Mouse (Mus musculus) intestine, embryonic 16.5 days (tissue): ENCODE results near the gene Zdhhc17. TPM values are rescaled to one million over a fixed set of nuclear protein-coding genes. Genes with fewer than 3 reads are reported as not detected.
A peak's percentile ranks its signal among the peaks of the same experiment; 100 is the strongest.

ENCODE experiments used
- ATAC-seq: fragments of 200-750 bp; cut with Nextera tagmentation; 2 replicates; pipeline ENCODE4 v1.8.0; 2017; ENCODE audit warnings: moderate TSS enrichment, moderate library complexity
- H3K27ac ChIP-seq: fragments of 300-500 bp; sonication (generic); 2 replicates; pipeline ENCODE4 v1.5.1; 2014; ENCODE audit warnings: mild to moderate bottlenecking, low read length
- H3K27me3 ChIP-seq: fragments of 300-500 bp; sonication (generic); replicated peaks from 2 replicates; pipeline ENCODE4 v1.6.1; 2014; ENCODE audit warnings: low read length, control low read depth, mixed read lengths; ENCODE audit not compliant: control insufficient read depth, insufficient read depth
- H3K36me3 ChIP-seq: fragments of 300-500 bp; sonication (generic); 2 replicates; pipeline ENCODE4 v1.6.1; 2014; ENCODE audit warnings: low read length, control low read depth; ENCODE audit not compliant: control insufficient read depth, insufficient read depth
- H3K4me1 ChIP-seq: fragments of 300-500 bp; sonication (generic); 2 replicates; pipeline ENCODE4 v1.6.1; 2014; ENCODE audit warnings: low read length, control low read depth, mixed read lengths; ENCODE audit not compliant: control insufficient read depth, insufficient read depth
- H3K4me2 ChIP-seq: fragments of 300-500 bp; sonication (generic); 2 replicates; pipeline ENCODE4 v1.6.1; 2014; ENCODE audit warnings: low read depth, low read length, control low read depth
- H3K4me3 ChIP-seq: fragments of 300-500 bp; sonication (generic); 2 replicates; pipeline ENCODE4 v1.5.1; 2014; ENCODE audit warnings: mild to moderate bottlenecking, low read length
- H3K9ac ChIP-seq: fragments of 300-500 bp; sonication (generic); 2 replicates; pipeline ENCODE4 v1.6.1; 2014; ENCODE audit warnings: low read depth, low read length
- H3K9me3 ChIP-seq: fragments of 300-500 bp; sonication (generic); 2 replicates; pipeline ENCODE4 v1.6.1; 2016; ENCODE audit warnings: low read length, control low read depth; ENCODE audit not compliant: control insufficient read depth
- WGBS: fragments of 180-500 bp; shearing (Covaris S2); extraction: QIAGEN DNeasy Blood & Tissue Kit; methylation state at CpG from one replicate; pipeline ENCODE4 v1.1.7; 2014; 5-methylcytosine and 5-hydroxymethylcytosine counted together
- polyA plus RNA-seq: library from polyadenylated mRNA; unstranded; fragments of >200 nt; fragmentation: Nextera tagmentation; extraction: Ambion mirVana; gene quantifications from 2 replicates; pipeline ENCODE4 v1.2.1, GENCODE M21; 2015

Gene Zdhhc17
- polyA plus RNA-seq, 1 experiment from 2014 or later: 14.8 TPM

GRCm38 (mm10) chr10:110938841-110939549 lies 70.9 kb downstream of the Zdhhc17 start:
- Histone ChIP-seq H3K9me3 (no peaks in the 10 kb centered on the region), H3K36me3 (peaks cover 9% of the 10 kb centered on the region), H3K4me3 (no peak overlapping the region), H3K27me3 (no peaks in the 10 kb centered on the region), H3K4me1 (no peaks in the 10 kb centered on the region), H3K27ac (no peak overlapping the region), H3K9ac (no peak overlapping the region), H3K4me2 (no peak overlapping the region)
- WGBS: 83% methylated on average over 19 of the region's 19 CpGs
- ATAC-seq: no peak

DNA sequence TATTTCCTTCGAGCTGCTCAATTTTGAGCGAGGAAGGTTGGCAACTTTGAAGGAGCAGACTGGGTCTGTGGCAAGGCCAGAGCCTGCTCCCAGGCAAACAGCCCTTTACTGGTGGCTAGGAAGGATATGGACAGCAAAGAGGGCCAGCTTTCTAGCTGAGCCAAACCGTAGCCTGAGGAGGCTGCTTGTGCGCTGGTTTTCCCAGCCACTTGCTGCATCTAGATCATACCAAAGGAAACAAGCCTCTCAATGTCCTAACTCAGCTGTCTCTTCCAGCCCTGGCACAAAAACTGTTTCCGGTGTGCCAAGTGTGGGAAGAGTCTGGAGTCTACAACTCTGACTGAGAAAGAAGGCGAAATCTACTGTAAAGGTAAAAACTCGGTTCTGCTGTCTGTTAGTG lies 71.6 kb downstream of the Zdhhc17 start:
- no peak overlapping the region for H3K9ac ChIP-seq
- H3K4me2 ChIP-seq: no peak overlapping the region
- ATAC-seq: no peak
- peaks cover 11% of the 10 kb centered on the region for H3K36me3 ChIP-seq
- H3K9me3 ChIP-seq: no peaks in the 10 kb centered on the region
- 91% methylated on average over 7 of the region's 7 CpGs for WGBS
- H3K4me3 ChIP-seq: no peak overlapping the region
- H3K27me3 ChIP-seq: no peaks in the 10 kb centered on the region
- H3K27ac ChIP-seq: no peak overlapping the region
- no peaks in the 10 kb centered on the region for H3K4me1 ChIP-seq

- Histone ChIP-seq H3K4me1 (no peaks in the 10 kb centered on the region), H3K27ac (no peak overlapping the region), H3K4me2 (no peak overlapping the region), H3K36me3 (peaks cover 8% of the 10 kb centered on the region), H3K9me3 (no peaks in the 10 kb centered on the region), H3K27me3 (no peaks in the 10 kb centered on the region), H3K4me3 (no peak overlapping the region), H3K9ac (no peak overlapping the region)
- ATAC-seq: no peak
- WGBS: 68% methylated on average over 7 of the region's 7 CpGs
Measured at GRCm38 (mm10) chr10:110935669-110936068, 74.3 kb downstream of the Zdhhc17 start.

DNA sequence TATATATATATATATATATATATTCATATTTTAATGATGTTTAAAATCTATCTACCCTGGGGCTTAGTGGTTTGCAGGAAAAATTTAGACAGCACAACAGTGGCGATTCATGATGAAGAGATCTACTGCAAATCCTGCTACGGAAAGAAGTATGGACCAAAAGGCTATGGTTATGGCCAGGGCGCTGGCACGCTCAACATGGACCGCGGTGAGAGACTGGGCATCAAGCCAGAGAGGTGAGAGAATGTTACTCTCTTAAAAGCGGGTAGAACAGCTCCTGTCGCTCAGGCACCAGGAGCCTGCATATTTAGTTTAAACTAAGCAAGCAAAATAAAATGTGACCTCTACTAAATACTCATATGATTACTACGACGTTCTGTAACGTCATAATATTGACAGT lies 74.9 kb downstream of the Zdhhc17 start:
- 83% methylated on average over 11 of the region's 11 CpGs for WGBS
- Histone ChIP-seq H3K27ac (no peak overlapping the region), H3K4me2 (no peak overlapping the region), H3K9me3 (no peaks in the 10 kb centered on the region), H3K27me3 (no peaks in the 10 kb centered on the region), H3K4me3 (no peak overlapping the region), H3K4me1 (peaks cover 3% of the 10 kb centered on the region), H3K9ac (no peak overlapping the region), H3K36me3 (peaks cover 8% of the 10 kb centered on the region)
- ATAC-seq: no peak

DNA sequence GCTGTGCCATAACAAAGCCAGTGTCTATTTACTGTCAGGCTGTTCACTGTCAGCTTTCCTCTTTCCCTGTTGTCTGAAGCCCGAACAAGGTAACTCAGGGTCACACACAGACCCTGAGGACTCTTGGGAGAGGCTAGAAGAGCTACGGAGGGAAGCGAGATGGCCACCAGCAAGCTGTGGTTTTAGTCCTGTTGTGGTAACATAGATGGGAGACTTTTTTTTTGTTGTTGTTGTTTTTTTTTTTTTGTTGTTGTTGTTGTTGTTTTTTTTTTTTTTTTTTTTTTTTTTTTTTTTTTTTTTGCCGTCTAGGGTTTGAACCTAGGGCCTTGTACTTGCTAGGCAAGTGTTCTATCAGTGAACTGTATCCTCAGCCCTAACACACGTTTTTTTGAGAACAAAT lies 76.4 kb downstream of the Zdhhc17 start:
- 75% methylated on average over 5 of the region's 5 CpGs for WGBS
- Histone ChIP-seq H3K4me2 (no peak overlapping the region), H3K9me3 (no peaks in the 10 kb centered on the region), H3K4me1 (peaks cover 8% of the 10 kb centered on the region), H3K9ac (no peak overlapping the region), H3K4me3 (no peak overlapping the region), H3K27me3 (no peaks in the 10 kb centered on the region), H3K27ac (no peak overlapping the region), H3K36me3 (peaks cover 2% of the 10 kb centered on the region)
- ATAC-seq: no peak

DNA sequence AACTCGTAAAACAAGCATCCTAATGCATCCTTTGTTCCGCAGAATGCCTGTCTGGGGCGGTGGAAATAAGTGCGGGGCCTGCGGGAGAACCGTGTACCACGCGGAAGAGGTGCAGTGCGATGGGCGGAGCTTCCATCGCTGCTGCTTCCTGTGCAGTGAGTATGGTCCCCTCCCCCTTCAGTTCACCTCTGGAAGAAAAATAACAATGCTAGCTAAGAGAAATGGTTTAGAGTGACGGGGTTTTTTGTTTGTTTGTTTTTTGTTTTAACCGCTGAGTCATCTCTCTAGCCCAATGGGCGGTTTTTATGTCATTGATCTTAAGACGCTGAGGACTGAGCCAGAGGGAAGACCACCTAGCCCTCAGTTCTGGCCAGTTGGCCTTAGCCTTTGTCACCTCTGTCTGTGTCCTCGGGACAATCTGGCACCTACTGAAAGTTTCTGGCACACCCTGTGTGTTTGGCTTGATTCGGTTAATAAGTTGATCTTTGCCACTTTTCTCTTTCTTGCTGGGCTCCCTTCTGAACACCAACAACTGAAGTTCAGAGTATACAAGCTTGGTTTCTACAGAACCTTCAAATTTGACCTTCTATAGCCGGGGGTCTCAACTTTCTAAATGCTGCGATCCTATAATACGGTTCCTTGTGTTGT lies 77.9 kb downstream of the Zdhhc17 start:
- Histone ChIP-seq H3K9me3 (no peaks in the 10 kb centered on the region), H3K4me3 (no peak overlapping the region), H3K27ac (no peak overlapping the region), H3K9ac (no peak overlapping the region), H3K4me1 (peaks cover 20% of the 10 kb centered on the region), H3K27me3 (no peaks in the 10 kb centered on the region), H3K4me2 (no peak overlapping the region), H3K36me3 (peaks cover 2% of the 10 kb centered on the region; the same call in 1 of the 2 replicates)
- 67% methylated on average over 20 of the region's 20 CpGs for WGBS
- no peak for ATAC-seq

DNA sequence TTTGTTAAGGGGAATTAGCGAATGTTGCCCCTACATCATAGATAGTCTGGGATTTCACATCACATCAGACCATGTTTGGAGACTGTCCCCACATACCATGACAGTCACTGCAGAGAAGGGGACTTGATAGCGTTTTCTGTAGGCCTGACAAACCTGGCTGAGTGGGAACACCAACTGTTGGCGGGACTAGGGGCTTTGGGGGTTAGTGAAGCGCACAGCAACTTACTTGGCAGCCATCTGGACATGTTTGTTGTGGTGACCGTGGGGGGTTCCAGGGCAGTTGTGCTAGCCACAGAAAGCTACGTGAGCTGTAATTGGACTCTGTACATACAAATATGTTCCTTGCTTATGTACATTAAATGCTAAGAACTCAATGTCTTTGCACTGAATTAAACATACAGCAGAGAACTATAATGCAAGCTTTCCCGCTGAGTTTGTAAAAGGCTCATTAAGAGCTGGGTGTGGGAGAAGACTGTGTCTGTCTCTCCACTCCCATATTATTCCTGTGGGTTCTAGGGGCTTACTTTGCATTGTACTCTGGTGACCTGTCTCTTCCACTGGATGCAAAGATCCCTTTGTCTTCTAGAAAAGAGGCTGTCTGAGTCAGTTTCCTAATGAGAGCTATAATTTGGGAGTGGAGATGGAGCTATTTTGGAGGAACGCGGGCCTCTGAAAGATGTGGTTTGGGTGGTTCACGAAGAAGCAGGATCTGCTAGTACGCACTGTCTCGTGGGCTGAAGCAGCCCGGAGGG lies 78.6 kb downstream of the Zdhhc17 start:
- no peaks in the 10 kb centered on the region for H3K9me3 ChIP-seq
- peaks cover 27% of the 10 kb centered on the region for H3K4me1 ChIP-seq
- H3K27me3 ChIP-seq: no peaks in the 10 kb centered on the region
- ATAC-seq: no peak
- 74% methylated on average over 13 of the region's 13 CpGs for WGBS
- H3K9ac ChIP-seq: no peak overlapping the region
- H3K27ac ChIP-seq: no peak overlapping the region
- no peak overlapping the region for H3K4me3 ChIP-seq
- 0 out of 2 replicates have a peak, but pooled peaks cover 2% of the 10 kb centered on the region for H3K36me3 ChIP-seq
- H3K4me2 ChIP-seq: no peak overlapping the region

DNA sequence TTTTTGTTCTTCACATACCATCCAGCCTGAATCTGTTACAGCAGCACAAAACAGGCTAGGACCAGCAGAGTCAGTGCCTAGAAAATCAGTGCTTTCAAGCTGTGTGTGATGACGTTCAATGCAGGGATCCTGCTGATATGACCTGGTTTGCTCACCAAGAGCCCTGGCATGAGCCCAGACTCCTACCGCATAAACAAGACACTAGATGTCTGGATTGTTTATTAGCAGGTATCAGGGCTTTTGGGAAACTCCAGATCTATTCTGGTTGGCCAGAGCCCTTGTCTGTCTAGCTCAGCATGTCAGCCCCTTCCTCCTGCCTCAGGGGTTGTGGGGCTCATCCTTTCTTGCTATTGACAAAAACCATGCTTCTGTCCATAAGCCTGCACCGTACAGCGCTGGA lies 80.2 kb downstream of the Zdhhc17 start:
- H3K9ac ChIP-seq: no peak overlapping the region
- H3K4me2 ChIP-seq: no peak overlapping the region
- peaks cover 35% of the 10 kb centered on the region for H3K4me1 ChIP-seq
- H3K4me3 ChIP-seq: no peak overlapping the region
- no peaks in the 10 kb centered on the region for H3K27me3 ChIP-seq
- no peaks in the 10 kb centered on the region for H3K9me3 ChIP-seq
- 45% methylated on average over 4 of the region's 4 CpGs for WGBS
- H3K27ac ChIP-seq: no peak overlapping the region
- ATAC-seq: no peak
- H3K36me3 ChIP-seq: 0 out of 2 replicates have a peak, but pooled peaks cover 2% of the 10 kb centered on the region

GRCm38 (mm10) chr10:110927491-110927890 lies 82.4 kb downstream of the Zdhhc17 start:
- Histone ChIP-seq H3K4me2 (peak overlapping the region; percentile 27), H3K27me3 (no peaks in the 10 kb centered on the region), H3K9ac (no peak overlapping the region), H3K4me3 (no peak overlapping the region), H3K27ac (peak overlapping the region; percentile 38), H3K9me3 (no peaks in the 10 kb centered on the region), H3K4me1 (peaks cover 40% of the 10 kb centered on the region), H3K36me3 (no peaks in the 10 kb centered on the region)
- WGBS: 26% methylated on average over 11 of the region's 11 CpGs
- ATAC-seq: peak; percentile 50
